Mouse (Mus musculus): ENCODE measurements at regions not wholly inside any gene's neighbourhood (a gene's known extent, or its start where the extent isn't known, plus 50 kb on each side); places are given as distances from the start of the nearest gene placed in this dataset.

- no peak overlapping the region for H3K4me2 ChIP-seq
- no peak for ATAC-seq (ENCODE audit: insufficient read depth)
- H3K27ac ChIP-seq (ENCODE audit: low read depth): no peak overlapping the region
- H3K27me3 ChIP-seq (ENCODE audit: insufficient read depth, low read length): no peaks in the 10 kb centered on the region
- no peak for TF ChIP-seq CTCF (IDR thresholded peaks at IDR 0.05; ENCODE audit: low read depth)
- no peaks in the 10 kb centered on the region for H3K4me1 ChIP-seq (ENCODE audit: insufficient read depth)
- H3K9me3 ChIP-seq (ENCODE audit: low read depth, low read length): no peaks in the 10 kb centered on the region
- no peak overlapping the region for H3K4me3 ChIP-seq (ENCODE audit: low read depth, low read length)
- no peak for DNase-seq
- H3K36me3 ChIP-seq (ENCODE audit: insufficient read depth): no peaks in the 10 kb centered on the region
- 83% methylated on average over 7 of the region's 7 CpGs for WGBS
- no peak overlapping the region for H3K9ac ChIP-seq
These were observed 434.9 kb downstream of the Rnf144b start for GRCm38 (mm10) chr13:47557196-47557974.

DNA sequence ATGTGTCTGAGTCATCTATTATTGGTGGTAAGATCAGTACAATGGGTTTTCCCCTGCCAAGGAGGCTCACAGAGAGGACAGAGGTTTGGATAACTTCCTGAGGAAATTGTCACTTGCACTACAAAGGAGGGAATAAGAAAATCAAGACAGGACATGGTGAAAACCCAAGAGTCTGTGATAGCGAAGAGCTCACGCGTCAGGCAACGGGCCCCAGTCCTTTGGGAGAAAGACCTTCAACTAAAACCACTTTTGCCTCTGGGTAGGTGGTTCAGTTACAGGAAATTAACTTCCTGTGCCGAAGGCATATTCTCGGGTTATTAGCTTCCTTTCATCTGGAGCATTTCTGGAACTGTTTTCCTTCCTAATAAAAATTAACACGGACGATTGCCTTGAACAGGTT lies 440.4 kb downstream of the Rnf144b start:
- Histone ChIP-seq H3K4me2 (no peak overlapping the region), H3K27me3 (ENCODE audit: insufficient read depth, low read length) (no peaks in the 10 kb centered on the region), H3K9ac (no peak overlapping the region), H3K4me1 (ENCODE audit: insufficient read depth) (no peaks in the 10 kb centered on the region), H3K9me3 (ENCODE audit: low read depth, low read length) (no peaks in the 10 kb centered on the region), H3K4me3 (ENCODE audit: low read depth, low read length) (no peak overlapping the region), H3K27ac (ENCODE audit: low read depth) (no peak overlapping the region), H3K36me3 (ENCODE audit: insufficient read depth) (no peaks in the 10 kb centered on the region)
- TF ChIP-seq CTCF (IDR thresholded peaks at IDR 0.05; ENCODE audit: low read depth): no peak
- no peak for DNase-seq
- ATAC-seq (ENCODE audit: insufficient read depth): no peak
- 80% methylated on average over 8 of the region's 8 CpGs for WGBS

- WGBS: 67% methylated on average over 3 of the region's 3 CpGs
- Histone ChIP-seq H3K27me3 (ENCODE audit: insufficient read depth, low read length) (no peaks in the 10 kb centered on the region), H3K9me3 (ENCODE audit: low read depth, low read length) (no peaks in the 10 kb centered on the region), H3K27ac (ENCODE audit: low read depth) (no peak overlapping the region), H3K36me3 (ENCODE audit: insufficient read depth) (no peaks in the 10 kb centered on the region), H3K4me1 (ENCODE audit: insufficient read depth) (no peaks in the 10 kb centered on the region), H3K9ac (no peak overlapping the region), H3K4me3 (ENCODE audit: low read depth, low read length) (no peak overlapping the region), H3K4me2 (no peak overlapping the region)
- peak; percentile 61 for TF ChIP-seq CTCF (IDR thresholded peaks at IDR 0.05; ENCODE audit: low read depth)
- no peak for ATAC-seq (ENCODE audit: insufficient read depth)
- DNase-seq: peak; percentile 25
These were observed 454.1 kb downstream of the Rnf144b start for GRCm38 (mm10) chr13:47576516-47576915.

GRCm38 (mm10) chr13:47580144-47580543 lies 457.7 kb downstream of the Rnf144b start:
- Histone ChIP-seq H3K27me3 (ENCODE audit: insufficient read depth, low read length) (no peaks in the 10 kb centered on the region), H3K9ac (no peak overlapping the region), H3K4me1 (ENCODE audit: insufficient read depth) (no peaks in the 10 kb centered on the region), H3K4me2 (no peak overlapping the region), H3K4me3 (ENCODE audit: low read depth, low read length) (no peak overlapping the region), H3K9me3 (ENCODE audit: low read depth, low read length) (no peaks in the 10 kb centered on the region), H3K27ac (ENCODE audit: low read depth) (no peak overlapping the region), H3K36me3 (ENCODE audit: insufficient read depth) (no peaks in the 10 kb centered on the region)
- no peak for TF ChIP-seq CTCF (IDR thresholded peaks at IDR 0.05; ENCODE audit: low read depth)
- 77% methylated on average over 5 of the region's 5 CpGs for WGBS
- DNase-seq (no peak), ATAC-seq (ENCODE audit: insufficient read depth) (no peak)

DNA sequence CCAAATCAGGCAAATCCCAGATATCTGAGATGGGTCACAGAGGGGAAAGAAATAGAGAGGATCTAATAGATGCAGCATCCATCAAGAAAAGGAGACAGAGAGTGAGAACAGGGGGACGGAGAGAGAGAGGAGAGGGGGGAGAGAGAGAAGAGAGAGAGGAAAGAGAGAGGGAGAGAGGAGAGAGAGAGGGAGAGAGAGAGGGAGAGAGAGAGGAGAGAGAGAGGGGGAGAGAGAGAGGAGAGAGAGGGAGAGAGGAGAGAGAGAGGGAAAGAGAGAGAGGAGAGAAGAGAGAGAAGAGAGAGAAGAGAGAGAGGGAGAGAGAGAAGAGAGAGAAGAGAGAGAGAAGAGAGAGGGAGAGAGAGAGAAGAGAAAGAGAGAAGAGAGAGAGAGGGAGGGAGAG lies 462.7 kb downstream of the Rnf144b start:
- Histone ChIP-seq H3K27me3 (ENCODE audit: insufficient read depth, low read length) (no peaks in the 10 kb centered on the region), H3K36me3 (ENCODE audit: insufficient read depth) (no peaks in the 10 kb centered on the region), H3K4me3 (ENCODE audit: low read depth, low read length) (no peak overlapping the region), H3K4me1 (ENCODE audit: insufficient read depth) (no peaks in the 10 kb centered on the region), H3K4me2 (no peak overlapping the region), H3K9ac (no peak overlapping the region), H3K9me3 (ENCODE audit: low read depth, low read length) (no peaks in the 10 kb centered on the region), H3K27ac (ENCODE audit: low read depth) (no peak overlapping the region)
- 52% methylated on average over 1 of the region's 1 CpGs for WGBS
- ATAC-seq (ENCODE audit: insufficient read depth) (no peak), DNase-seq (no peak)
- no peak for TF ChIP-seq CTCF (IDR thresholded peaks at IDR 0.05; ENCODE audit: low read depth)

GRCm38 (mm10) chr13:47602646-47603045 lies 480.2 kb downstream of the Rnf144b start:
- DNase-seq (no peak), ATAC-seq (ENCODE audit: insufficient read depth) (no peak)
- TF ChIP-seq CTCF (IDR thresholded peaks at IDR 0.05; ENCODE audit: low read depth): no peak
- Histone ChIP-seq H3K9ac (no peak overlapping the region), H3K4me1 (ENCODE audit: insufficient read depth) (no peaks in the 10 kb centered on the region), H3K27ac (ENCODE audit: low read depth) (no peak overlapping the region), H3K27me3 (ENCODE audit: insufficient read depth, low read length) (no peaks in the 10 kb centered on the region), H3K9me3 (ENCODE audit: low read depth, low read length) (no peaks in the 10 kb centered on the region), H3K4me3 (ENCODE audit: low read depth, low read length) (no peak overlapping the region), H3K4me2 (no peak overlapping the region), H3K36me3 (ENCODE audit: insufficient read depth) (no peaks in the 10 kb centered on the region)
- WGBS: 24% methylated on average over 1 of the region's 1 CpGs

- Histone ChIP-seq H3K4me2 (no peak overlapping the region), H3K9ac (no peak overlapping the region), H3K9me3 (ENCODE audit: low read depth, low read length) (no peaks in the 10 kb centered on the region), H3K4me3 (ENCODE audit: low read depth, low read length) (no peak overlapping the region), H3K27ac (ENCODE audit: low read depth) (no peak overlapping the region), H3K4me1 (ENCODE audit: insufficient read depth) (no peaks in the 10 kb centered on the region), H3K27me3 (ENCODE audit: insufficient read depth, low read length) (no peaks in the 10 kb centered on the region), H3K36me3 (ENCODE audit: insufficient read depth) (no peaks in the 10 kb centered on the region)
- no peak for TF ChIP-seq CTCF (IDR thresholded peaks at IDR 0.05; ENCODE audit: low read depth)
- 82% methylated on average over 4 of the region's 4 CpGs for WGBS
- ATAC-seq (ENCODE audit: insufficient read depth): no peak
- no peak for DNase-seq
These were observed 489.0 kb downstream of the Rnf144b start for GRCm38 (mm10) chr13:47611439-47611838.

Data from lung, embryonic 14.5 days (tissue).